Mouse (Mus musculus): ENCODE results near the gene Slco3a1. TPM values are rescaled to one million over a fixed set of nuclear protein-coding genes. Genes with fewer than 3 reads are reported as not detected.

The Slco3a1 gene
- polyA plus RNA-seq, 1 experiment: not detected

DNA sequence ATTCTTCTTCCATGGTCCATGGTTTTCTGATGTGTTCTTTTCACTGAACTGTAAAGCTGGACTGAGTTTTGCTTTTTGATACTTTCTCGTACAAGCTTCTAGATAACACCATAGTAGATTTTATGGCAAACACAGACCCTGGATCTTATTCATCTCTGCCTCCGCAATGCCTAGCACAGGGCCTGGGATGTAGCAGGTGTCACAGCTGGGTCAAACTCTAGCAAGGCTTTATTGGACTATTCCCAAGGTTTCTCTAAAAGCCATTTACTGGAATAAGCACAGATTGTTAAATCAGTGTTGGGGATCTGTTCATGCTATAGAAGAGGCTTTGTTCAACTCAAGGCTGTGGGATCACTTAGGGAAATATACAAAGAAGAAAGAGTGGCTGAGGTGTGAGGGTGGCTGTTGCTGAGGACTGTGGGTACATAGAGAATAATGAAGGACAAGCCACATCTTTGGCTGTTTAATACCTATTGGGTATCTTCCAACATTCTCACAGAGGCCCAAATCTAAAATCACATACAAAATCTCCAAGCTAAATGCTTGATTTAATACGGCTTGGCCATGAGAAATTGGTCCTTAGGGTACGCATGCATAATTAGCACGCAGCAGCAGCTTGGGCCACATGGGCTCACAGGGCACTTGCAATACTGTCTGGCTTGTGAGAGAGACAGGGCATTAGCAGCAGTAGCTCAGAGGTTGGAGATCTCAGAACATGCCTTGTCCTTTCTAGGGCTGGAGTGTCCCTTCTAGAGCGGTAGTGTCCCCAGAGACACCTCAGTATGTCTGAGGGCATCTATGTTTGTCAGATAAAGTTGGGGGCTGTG, 241.1 kb downstream of the Slco3a1 start:
- no peak for TF ChIP-seq GATA1 (IDR thresholded peaks at IDR 0.05; ENCODE audit: low read length)

DNA sequence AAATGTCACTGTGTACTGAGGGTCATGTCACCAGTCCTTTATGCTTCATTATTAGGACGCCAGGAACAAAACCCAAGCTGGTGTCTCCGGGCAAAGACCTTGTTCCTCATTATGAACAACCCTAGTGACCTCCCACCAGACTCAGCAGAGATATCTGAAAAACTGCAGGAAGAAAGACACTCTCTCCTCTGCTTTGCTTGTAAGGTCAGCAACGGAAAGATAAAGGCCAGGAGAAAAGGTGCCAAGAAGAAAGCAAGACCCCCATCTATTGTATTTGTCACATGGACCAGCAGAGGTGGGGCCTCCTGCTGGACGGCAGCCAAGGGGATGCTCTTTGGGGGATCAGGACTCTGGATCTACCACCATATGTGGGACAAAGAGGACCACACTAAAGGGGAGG, 243.0 kb downstream of the Slco3a1 start:
- no peak for TF ChIP-seq GATA1 (IDR thresholded peaks at IDR 0.05; ENCODE audit: low read length)

DNA sequence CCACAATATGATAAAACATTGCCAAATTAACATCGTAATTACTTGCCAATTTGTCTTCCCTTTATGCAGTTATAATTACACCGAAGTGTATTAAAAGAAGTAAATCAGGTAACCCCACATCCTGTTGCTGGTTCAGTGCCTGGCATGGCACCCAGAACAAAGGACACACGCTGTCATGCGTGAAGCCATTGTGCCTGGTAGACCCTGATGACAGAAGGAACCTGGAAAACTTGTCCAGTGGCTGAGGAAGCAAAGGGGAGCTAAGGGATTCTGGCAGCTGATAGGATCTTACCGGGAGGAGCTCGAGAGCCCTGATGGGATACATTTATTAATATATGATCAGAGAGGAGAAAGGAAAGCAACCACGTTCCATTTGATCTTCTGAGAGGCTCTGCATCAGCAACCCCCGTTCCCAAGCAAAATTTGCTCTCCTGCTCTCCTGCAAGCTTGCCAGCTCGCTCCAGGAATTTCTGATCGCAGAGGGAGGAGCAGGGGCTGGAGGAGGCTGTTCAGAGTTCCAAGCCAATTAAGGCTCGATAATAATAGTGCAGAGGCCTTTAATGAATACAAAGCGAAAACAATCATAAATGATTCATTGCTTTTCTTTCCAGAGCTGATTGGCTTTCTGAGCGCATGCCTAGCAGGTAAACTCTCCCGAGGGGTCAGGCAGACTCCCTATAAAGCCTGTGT, 250.8 kb downstream of the Slco3a1 start:
- no peak for TF ChIP-seq GATA1 (IDR thresholded peaks at IDR 0.05; ENCODE audit: low read length)

DNA sequence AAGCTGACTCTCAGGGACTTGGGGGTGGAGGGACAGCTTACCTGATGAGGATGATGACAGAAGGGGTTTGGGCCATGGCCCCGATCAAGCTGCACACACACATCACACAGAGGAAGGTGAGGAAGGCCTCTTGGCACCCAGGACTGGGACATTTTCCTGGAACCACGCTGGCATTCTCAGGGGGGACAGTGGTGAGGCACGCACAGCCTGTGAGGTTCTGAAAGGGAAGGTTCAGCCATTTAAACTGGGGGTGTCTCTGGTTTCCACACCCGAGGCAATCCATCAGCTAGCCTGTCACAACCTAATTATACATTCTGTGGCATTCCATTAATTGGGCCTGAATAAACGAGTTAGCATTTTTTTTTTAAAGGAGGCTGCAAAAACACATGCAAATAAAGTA, 251.5 kb downstream of the Slco3a1 start:
- TF ChIP-seq GATA1 (IDR thresholded peaks at IDR 0.05; ENCODE audit: low read length): no peak

DNA sequence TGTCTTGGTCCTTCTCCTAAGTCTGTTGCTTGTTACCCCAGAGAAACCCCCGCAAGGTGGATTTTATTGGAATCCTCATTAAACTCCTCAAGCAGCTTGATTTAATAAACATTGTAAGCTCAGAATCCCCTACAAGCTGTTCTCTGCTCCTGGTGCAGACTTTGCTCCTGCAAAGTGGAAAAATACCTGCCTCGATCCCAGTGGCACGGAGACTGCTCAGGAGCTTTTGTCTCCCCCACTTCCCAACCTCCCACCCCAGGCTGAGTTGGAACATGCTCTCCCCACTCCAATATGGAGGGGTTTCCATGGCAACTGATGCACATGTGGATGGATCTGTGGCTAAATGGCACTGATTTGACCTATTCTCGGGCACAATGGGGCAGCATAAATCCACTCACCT, 268.0 kb downstream of the Slco3a1 start:
- no peak for TF ChIP-seq GATA1 (IDR thresholded peaks at IDR 0.05; ENCODE audit: low read length)

DNA sequence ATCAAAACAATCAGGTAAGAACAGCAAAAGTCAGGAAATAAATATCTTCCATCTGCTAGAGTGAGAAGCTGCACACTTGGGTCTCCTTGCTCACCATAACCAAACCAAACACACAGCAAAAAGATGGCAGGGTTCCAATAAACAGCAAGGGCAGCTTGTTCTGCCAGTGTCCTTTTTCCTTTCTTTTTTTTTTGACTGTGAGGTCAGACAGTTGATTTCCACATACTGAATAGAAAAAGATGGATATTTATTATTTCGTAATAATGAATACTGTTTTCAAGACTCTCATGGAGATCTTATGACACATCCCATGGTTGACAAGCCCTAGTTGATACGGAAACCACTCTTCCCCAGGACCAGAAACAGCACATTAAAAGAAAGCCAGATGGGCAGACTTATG, 274.2 kb downstream of the Slco3a1 start:
- TF ChIP-seq GATA1 (IDR thresholded peaks at IDR 0.05; ENCODE audit: low read length): no peak

DNA sequence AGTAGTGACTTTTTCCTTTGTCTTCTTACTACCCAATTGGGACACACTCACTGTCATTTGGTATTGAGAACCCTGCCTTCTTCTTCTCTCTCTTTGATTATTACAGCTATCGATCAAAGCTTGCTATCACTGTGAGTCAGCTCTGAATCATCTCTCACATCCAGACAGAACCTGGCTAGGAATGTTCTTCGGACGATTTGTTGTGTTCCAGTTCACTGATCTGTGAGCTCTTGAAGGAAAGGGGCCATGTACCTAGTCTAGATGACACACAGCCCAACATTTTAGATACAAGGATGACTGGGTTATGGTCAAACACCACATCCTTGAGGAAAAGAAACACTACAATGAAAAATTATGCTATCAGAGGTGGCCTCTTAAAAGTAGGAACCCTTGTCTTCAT, 275.2 kb downstream of the Slco3a1 start:
- TF ChIP-seq GATA1 (IDR thresholded peaks at IDR 0.05; ENCODE audit: low read length): no peak

DNA sequence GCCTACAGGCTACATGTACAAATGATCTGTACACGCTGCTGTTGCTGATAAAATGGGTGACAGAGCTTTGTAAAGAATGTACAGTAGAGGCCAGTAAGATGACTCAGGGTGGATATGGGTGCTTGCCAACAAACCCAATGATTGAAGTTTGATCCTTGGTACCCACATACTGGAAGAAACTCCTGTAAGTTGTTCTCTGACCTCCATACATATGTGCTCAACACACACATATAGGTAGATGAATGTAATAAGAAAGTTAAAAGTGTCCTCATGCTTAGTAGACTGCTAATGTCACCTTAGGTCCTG, 284.5 kb downstream of the Slco3a1 start:
- no peak for TF ChIP-seq GATA1 (IDR thresholded peaks at IDR 0.05; ENCODE audit: low read length)

DNA sequence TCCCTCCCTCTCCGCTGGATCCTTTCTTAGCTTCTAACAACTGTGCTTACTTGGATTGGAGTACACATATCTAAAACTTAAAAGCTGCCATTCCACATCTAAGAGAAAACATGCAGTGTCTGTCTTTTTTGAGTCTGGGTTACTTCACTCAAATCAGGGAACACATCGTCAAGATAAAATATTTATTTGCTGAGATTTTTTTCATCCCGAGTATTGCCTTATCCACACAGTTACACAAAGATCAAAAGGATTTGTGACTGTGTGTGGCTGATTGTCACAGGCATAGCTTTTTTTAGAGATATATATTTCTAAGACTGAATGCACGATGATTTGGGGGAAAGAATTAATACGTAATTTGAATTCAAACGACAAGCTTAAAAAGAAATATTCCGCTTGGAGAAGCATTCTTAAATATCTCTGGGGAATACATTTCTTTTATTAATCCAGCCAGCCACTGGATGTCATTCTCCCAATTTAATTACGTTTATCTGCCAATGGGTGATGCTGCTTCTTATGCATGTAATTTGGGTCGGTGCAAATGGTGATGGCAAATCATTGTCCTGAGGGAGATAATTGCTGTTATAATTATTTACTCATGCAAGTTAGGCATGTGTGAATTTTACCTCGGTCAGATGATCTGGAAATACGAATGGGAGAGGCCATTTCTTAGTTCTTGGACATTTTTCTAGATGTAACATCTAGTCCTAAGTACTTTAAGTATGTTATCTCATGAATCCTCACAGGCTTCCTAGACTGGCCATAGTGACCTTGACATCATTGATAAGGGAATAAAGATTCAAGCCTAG, 285.1 kb downstream of the Slco3a1 start:
- no peak for TF ChIP-seq GATA1 (IDR thresholded peaks at IDR 0.05; ENCODE audit: low read length)

DNA sequence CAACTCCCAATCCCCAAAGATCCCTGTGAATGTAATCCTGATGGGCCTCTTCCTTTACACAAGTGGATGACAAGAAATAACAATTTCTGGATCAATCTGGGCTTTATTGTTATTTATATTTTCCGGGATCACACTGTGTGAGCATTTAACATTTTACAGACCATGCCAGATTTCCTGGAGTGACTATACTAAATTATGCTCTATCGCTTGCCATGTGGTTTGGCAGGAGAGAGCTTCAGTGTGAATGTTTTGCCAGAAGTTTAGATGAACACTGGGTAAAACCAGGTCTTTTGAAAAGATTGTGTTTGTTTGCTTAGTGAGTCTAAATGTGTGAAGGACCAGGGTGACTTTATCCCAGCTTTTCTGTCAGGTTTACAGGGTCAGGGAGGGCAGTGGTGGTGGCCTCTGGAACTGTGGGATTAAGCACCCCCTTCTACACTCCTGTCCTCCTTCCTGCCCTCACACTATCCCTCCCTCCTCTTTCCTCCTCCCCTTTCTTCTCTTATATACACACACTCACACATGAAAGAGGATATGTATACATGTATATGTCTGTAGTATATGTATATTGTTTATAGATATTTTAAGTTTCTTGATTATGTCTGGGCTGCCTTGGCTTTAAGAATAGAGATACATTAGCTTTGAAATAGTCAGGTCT, 287.9 kb downstream of the Slco3a1 start:
- no peak for TF ChIP-seq GATA1 (IDR thresholded peaks at IDR 0.05; ENCODE audit: low read length)

DNA sequence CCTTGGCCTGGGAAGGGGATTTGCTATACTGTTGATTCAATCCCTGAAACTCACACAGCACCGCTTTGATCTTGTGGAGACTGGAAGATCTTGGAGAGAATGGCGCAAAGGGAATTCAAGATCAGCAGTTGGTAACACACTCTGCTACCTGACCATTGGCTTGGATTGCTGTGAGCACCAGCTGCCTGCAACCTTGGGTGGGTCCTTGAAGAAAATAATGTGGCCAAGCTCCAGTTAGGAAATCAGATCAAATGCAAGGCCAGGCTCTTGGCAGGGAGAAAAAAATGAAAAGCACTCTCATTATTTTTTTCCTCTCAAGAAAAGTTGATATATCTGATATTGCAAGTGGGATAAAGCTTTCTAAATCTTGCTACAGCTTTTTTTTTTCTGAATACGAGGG, 298.3 kb downstream of the Slco3a1 start:
- no peak for TF ChIP-seq GATA1 (IDR thresholded peaks at IDR 0.05; ENCODE audit: low read length)

DNA sequence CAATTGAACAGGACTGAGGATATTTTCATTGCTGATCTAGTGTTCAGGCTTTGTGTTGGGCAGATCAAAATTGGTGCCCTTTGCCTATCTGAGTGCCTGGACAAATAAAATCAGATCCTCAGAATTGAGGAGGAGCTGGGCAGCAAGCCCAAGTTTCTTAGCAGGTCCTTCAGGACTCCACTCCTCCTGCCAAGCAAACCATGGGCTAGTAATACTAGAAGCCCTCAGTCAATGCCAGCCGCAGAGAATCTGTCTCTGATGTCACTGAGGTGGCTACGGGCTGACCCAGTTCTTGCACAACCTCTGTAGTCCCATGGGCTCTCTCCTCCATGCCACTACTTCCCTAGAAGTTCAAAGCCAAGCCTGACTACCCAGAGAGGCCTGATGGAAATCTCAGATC, 302.5 kb downstream of the Slco3a1 start:
- TF ChIP-seq GATA1 (IDR thresholded peaks at IDR 0.05; ENCODE audit: low read length): no peak

DNA sequence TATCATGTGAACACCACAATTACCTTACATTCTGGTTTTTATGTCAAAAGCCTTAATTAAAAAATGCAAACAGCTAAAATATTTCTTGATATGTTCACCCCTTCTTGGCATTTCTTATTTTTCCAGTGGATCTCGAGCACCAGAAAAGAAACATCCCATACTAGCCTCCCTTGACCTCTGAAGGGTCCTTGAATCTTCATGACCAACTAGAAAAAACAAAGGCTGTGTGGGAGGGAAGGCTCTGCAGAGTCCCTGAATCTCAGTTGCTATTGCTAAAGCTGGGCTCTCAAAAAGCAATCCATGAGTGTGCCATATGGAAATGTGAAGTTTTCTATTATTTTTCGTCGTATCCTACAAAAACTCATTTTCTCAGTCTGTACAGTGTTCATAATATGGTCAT, 313.3 kb downstream of the Slco3a1 start:
- TF ChIP-seq GATA1 (IDR thresholded peaks at IDR 0.05; ENCODE audit: low read length): no peak

DNA sequence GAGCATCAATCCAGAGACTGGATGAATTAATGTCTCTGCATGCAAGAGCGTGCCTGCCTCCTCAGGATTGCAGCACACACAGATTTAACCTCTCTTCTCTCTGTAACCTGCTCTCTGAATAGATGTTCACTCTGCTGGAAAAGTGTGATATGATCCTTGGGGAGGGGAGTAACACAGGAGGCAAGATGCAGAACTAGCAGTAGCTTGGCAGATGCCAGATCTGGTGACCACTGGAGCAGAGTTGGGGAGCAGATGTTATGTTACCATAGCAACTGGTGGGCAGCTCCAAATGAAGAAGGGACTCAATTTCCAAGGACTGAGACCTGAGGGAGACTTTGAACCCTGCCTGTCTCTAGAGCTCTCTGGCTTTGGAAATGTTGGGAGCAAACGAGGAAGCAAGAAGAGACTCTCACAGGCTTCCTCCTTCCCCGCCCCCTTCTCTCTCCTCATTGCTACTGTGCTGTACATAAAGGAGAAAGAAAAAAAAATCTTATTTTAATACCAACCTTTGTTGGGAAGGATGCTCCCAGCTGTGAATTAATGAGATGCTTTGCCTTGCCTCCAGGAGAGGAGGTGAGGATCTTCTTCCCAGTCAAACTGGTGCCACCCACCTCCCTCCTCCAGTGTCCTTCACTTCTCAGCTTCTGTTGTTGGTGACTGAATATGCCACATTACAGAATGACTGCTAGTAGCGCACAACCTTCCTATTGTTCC, 314.0 kb downstream of the Slco3a1 start:
- TF ChIP-seq GATA1 (IDR thresholded peaks at IDR 0.05; ENCODE audit: low read length): no peak
